ENCODE assay signal across 7 mouse cellular contexts in genomic region chr6:108783184-108783881, GRCm38 (mm10). TPM values are rescaled to one million over a fixed set of nuclear protein-coding genes. Genes with fewer than 3 reads are reported as not detected.
DNase-seq lines count a peak whose midpoint lies in the region; ATAC-seq and TF ChIP-seq lines count a peak whose summit lies in the region.

No protein-coding gene starts in this region.

- WGBS in embryonic facial prominence, embryonic 15.5 days, result under 1% methylated on average over 56 of the region's 57 CpGs
- WGBS in heart, embryonic 16.5 days, result under 1% methylated on average over 56 of the region's 57 CpGs
- WGBS in liver, postnatal 0 days (ENCODE audit: insufficient replicate concordance), result 1% methylated on average over 50 of the region's 57 CpGs
- under 1% methylated on average over 57 of the region's 57 CpGs for WGBS in neural tube, embryonic 14.5 days

- peak overlapping the region; percentile 94 for H3K9ac ChIP-seq in embryonic facial prominence, embryonic 15.5 days
- peak overlapping the region; percentile 99 for H3K9ac ChIP-seq in heart, embryonic 16.5 days (ENCODE audit: low read length)
- H3K9ac ChIP-seq in liver, postnatal 0 days (replicated peaks), result peak overlapping the region; percentile 91
- H3K9ac ChIP-seq in neural tube, embryonic 14.5 days (replicated peaks; ENCODE audit: low read depth, low read length), result peak overlapping the region; percentile 98

- H3K27ac ChIP-seq in embryonic facial prominence, embryonic 15.5 days (replicated peaks), result peak overlapping the region; percentile 82
- H3K27ac ChIP-seq in heart, embryonic 16.5 days (ENCODE audit: low read length), result peak overlapping the region; percentile 91
- H3K27ac ChIP-seq in liver, postnatal 0 days (ENCODE audit: low read depth), result peak overlapping the region; percentile 88
- H3K27ac ChIP-seq in neural tube, embryonic 14.5 days (ENCODE audit: low read depth, low read length), result peak overlapping the region; percentile 89

- no peaks in the 10 kb centered on the region for H3K36me3 ChIP-seq in embryonic facial prominence, embryonic 15.5 days
- no peaks in the 10 kb centered on the region for H3K36me3 ChIP-seq in heart, embryonic 16.5 days (ENCODE audit: control insufficient read depth, insufficient read depth)
- no peaks in the 10 kb centered on the region for H3K36me3 ChIP-seq in liver, postnatal 0 days (replicated peaks; ENCODE audit: insufficient read depth, low read length)
- H3K36me3 ChIP-seq in neural tube, embryonic 14.5 days (ENCODE audit: control insufficient read depth, insufficient read depth, low read length), result no peaks in the 10 kb centered on the region

- ATAC-seq in embryonic facial prominence, embryonic 15.5 days (ENCODE audit: insufficient number of reproducible peaks, low FRiP score, low TSS enrichment, low read depth), result peak; percentile 65
- ATAC-seq in heart, embryonic 16.5 days (replicated peaks; ENCODE audit: extremely low read depth, insufficient read depth, low FRiP score), result peak; percentile 52; the same call in 1 of the 2 replicates
- peak; percentile 34 for ATAC-seq in liver, postnatal 0 days
- peak; percentile 74 for ATAC-seq in neural tube, embryonic 14.5 days (ENCODE audit: low read depth)

- no peak; the same call in 1 of the 2 replicates for TF ChIP-seq EP300 in liver, postnatal 0 days (IDR thresholded peaks at IDR 0.05; ENCODE audit: low read depth)

- peak overlapping the region; percentile 76 for H3K4me2 ChIP-seq in embryonic facial prominence, embryonic 15.5 days (replicated peaks)
- peak overlapping the region; percentile 91 for H3K4me2 ChIP-seq in heart, embryonic 16.5 days (ENCODE audit: low read depth, low read length)
- peak overlapping the region; percentile 85 for H3K4me2 ChIP-seq in liver, postnatal 0 days (ENCODE audit: low read depth, low read length)
- H3K4me2 ChIP-seq in neural tube, embryonic 14.5 days (ENCODE audit: low read depth, low read length), result peak overlapping the region; percentile 70

- peak overlapping the region; percentile 100 for H3K4me3 ChIP-seq in embryonic facial prominence, embryonic 15.5 days (replicated peaks)
- peak overlapping the region; percentile 100 for H3K4me3 ChIP-seq in heart, embryonic 16.5 days (ENCODE audit: low read length)
- peak overlapping the region; percentile 96 for H3K4me3 ChIP-seq in liver, postnatal 0 days (ENCODE audit: low read depth, low read length)
- H3K4me3 ChIP-seq in neural tube, embryonic 14.5 days (ENCODE audit: low read depth, low read length), result peak overlapping the region; percentile 100

- peak; percentile 22 to 38 for DNase-seq in CD8-positive naive resting alpha-beta T cell, adult 2 months (ENCODE audit: low read depth in 2 of 2, low spot score in 2 of 2)
- DNase-seq in R1 (ENCODE audit: low read depth, low spot score), result peak; percentile 44
- peak; percentile 55 for DNase-seq in kidney, postnatal 14 days
- peak; percentile 54 for DNase-seq in liver, postnatal 0 days

- no peaks in the 10 kb centered on the region for H3K27me3 ChIP-seq in embryonic facial prominence, embryonic 15.5 days
- no peaks in the 10 kb centered on the region for H3K27me3 ChIP-seq in heart, embryonic 16.5 days (ENCODE audit: control insufficient read depth, insufficient read depth, low read length)
- no peaks in the 10 kb centered on the region for H3K27me3 ChIP-seq in liver, postnatal 0 days (ENCODE audit: insufficient read depth, low read length)
- no peaks in the 10 kb centered on the region for H3K27me3 ChIP-seq in neural tube, embryonic 14.5 days (ENCODE audit: control insufficient read depth, insufficient read depth, low read length)

- TF ChIP-seq CTCF in liver, postnatal 0 days (IDR thresholded peaks at IDR 0.05; ENCODE audit: low read depth), result no peak

- H3K9me3 ChIP-seq in embryonic facial prominence, embryonic 15.5 days (replicated peaks), result no peaks in the 10 kb centered on the region
- H3K9me3 ChIP-seq in heart, embryonic 16.5 days (replicated peaks; ENCODE audit: control insufficient read depth, low read length), result no peaks in the 10 kb centered on the region
- no peaks in the 10 kb centered on the region for H3K9me3 ChIP-seq in liver, postnatal 0 days (ENCODE audit: low read length)
- no peaks in the 10 kb centered on the region for H3K9me3 ChIP-seq in neural tube, embryonic 14.5 days (ENCODE audit: control insufficient read depth, low read length)

- H3K4me1 ChIP-seq in embryonic facial prominence, embryonic 15.5 days, result peaks cover 27% of the 10 kb centered on the region
- peaks cover 20% of the 10 kb centered on the region for H3K4me1 ChIP-seq in heart, embryonic 16.5 days (ENCODE audit: control insufficient read depth, insufficient read depth, low read length)
- peaks cover 16% of the 10 kb centered on the region for H3K4me1 ChIP-seq in liver, postnatal 0 days (ENCODE audit: insufficient read depth)
- peaks cover 17% of the 10 kb centered on the region for H3K4me1 ChIP-seq in neural tube, embryonic 14.5 days (ENCODE audit: control insufficient read depth, insufficient read depth, low read length)

RNA-seq across cellular contexts. Expression of gene Arl8b, which starts 0.4 kb away (rescaled TPM):
- polyA plus RNA-seq in embryonic facial prominence, embryonic 15.5 days (2015; fragmentation: Nextera tagmentation; extraction: Ambion mirVana), result 76.4 and 83.7 TPM in 2 replicates
- polyA plus RNA-seq in heart, embryonic 16.5 days (2015; fragmentation: Nextera tagmentation; extraction: Ambion mirVana), result 65.3 and 72.5 TPM in 2 replicates
- polyA plus RNA-seq in liver, postnatal 0 days (2015; fragmentation: Nextera tagmentation; extraction: Ambion mirVana), result 33.2 and 34.5 TPM in 2 replicates
- 126 and 134 TPM in 2 replicates for polyA plus RNA-seq in neural tube, embryonic 14.5 days (2014; fragmentation: Nextera tagmentation; extraction: Ambion mirVana)

RNA-seq across cellular contexts. Expression of gene Edem1, which starts 45.1 kb away (rescaled TPM):
- polyA plus RNA-seq in embryonic facial prominence, embryonic 15.5 days (2015; fragmentation: Nextera tagmentation; extraction: Ambion mirVana), result 20.8 and 22.0 TPM in 2 replicates
- 15.8 and 24.9 TPM in 2 replicates for polyA plus RNA-seq in heart, embryonic 16.5 days (2015; fragmentation: Nextera tagmentation; extraction: Ambion mirVana)
- polyA plus RNA-seq in liver, postnatal 0 days (2015; fragmentation: Nextera tagmentation; extraction: Ambion mirVana), result 23.1 and 25.7 TPM in 2 replicates
- 7.4 and 8.7 TPM in 2 replicates for polyA plus RNA-seq in neural tube, embryonic 14.5 days (2014; fragmentation: Nextera tagmentation; extraction: Ambion mirVana)

Comparison
In these comparisons a context has a peak if more than half of its experiments do, and no peak if none do; other contexts are left out.
1. Peak in every context shown above with its lines: DNase-seq, ATAC-seq, H3K4me3 ChIP-seq and H3K27ac ChIP-seq.